Mouse (Mus musculus): ENCODE results near the gene 6030408B16Rik.

GRCm38 (mm10) chr15:101287361-101287760, 5.7 kb upstream of the 6030408B16Rik start:
- TF ChIP-seq CTCF (conservative IDR thresholded peaks at IDR 0.05; ENCODE audit: low read length) (no peak), NANOG (IDR thresholded peaks at IDR 0.05; ENCODE audit: borderline replicate concordance, low read length) (no peak), POU5F1 (IDR thresholded peaks at IDR 0.05; ENCODE audit: borderline replicate concordance, low read length) (no peak)

Data from E14TG2a.4 (cell line).